Mouse (Mus musculus) macrophage (primary cell): ENCODE measurements around the gene S100a3. TPM values are rescaled to one million over a fixed set of nuclear protein-coding genes. Genes with fewer than 3 reads are reported as not detected.

Experiments used
- H3K27ac ChIP-seq: fragments of 350-480 bp; formaldehyde crosslinking; 2 replicates; pipeline ENCODE4 v1.9.0; 2021
- H3K36me3 ChIP-seq: fragments of 350-480 bp; formaldehyde crosslinking; 2 replicates; pipeline ENCODE4 v1.9.0; 2021; ENCODE audit errors: inconsistent target
- H3K4me3 ChIP-seq: fragments of 350-480 bp; formaldehyde crosslinking; 2 replicates; pipeline ENCODE4 v1.9.0; 2021; ENCODE audit errors: inconsistent target
- H3K79me2 ChIP-seq: fragments of 350-480 bp; formaldehyde crosslinking; 2 replicates; pipeline ENCODE4 v1.9.0; 2021; ENCODE audit errors: inconsistent target
- WGBS: methylation state at CpG from one replicate; pipeline ENCODE4 v1.1.7; 2026; ENCODE audit warnings: inconsistent platforms; ENCODE audit not compliant: missing documents; 5-methylcytosine and 5-hydroxymethylcytosine counted together
- polyA plus RNA-seq: library from polyadenylated mRNA; stranded (reverse); fragments of 250-400 nt; gene quantifications from 3 replicates; pipeline ENCODE4 v1.2.4, GENCODE M21; 2018; ENCODE audit warnings: inconsistent platforms

The S100a3 gene
- polyA plus RNA-seq, 1 experiment from 2014 or later, result not detected

- 19% methylated on average over 5 of the region's 5 CpGs for WGBS
- Histone ChIP-seq H3K4me3 (no peak overlapping the region), H3K79me2 (no peaks in the 10 kb centered on the region), H3K27ac (no peak overlapping the region), H3K36me3 (no peaks in the 10 kb centered on the region)
Measured at GRCm38 (mm10) chr3:90585595-90585994, 25.2 kb downstream of the S100a3 start.

DNA sequence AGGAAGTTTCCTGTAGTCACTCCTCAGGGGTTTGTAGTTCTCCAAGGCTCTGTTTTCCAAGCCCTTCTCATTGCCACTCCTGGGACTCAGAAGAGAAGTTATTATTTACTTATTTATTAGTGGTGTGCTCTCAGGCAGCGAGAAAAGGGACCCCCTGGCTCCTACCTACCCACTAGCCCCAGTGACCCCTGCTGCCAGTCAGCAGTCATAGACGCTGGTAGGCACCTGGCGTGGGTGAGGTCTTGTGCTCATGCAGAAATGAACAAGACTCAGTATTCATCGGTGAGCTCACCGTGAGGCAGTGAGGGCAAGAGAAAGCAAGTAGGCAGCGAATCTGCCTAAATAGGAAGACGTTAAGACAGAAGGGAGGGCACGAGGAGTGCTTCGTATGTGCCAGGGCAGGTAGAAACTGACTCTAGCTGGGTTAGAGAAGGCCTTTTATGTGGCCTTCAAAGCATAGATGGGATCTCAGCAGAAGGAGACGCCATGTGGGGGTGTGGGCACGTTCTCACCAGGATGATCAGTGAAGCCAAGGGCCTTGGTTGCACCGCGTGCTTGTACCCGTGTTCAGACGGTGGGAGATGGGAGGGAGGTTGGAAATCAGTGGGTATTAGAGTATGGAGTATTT lies 25.8 kb downstream of the S100a3 start:
- no peaks in the 10 kb centered on the region for H3K36me3 ChIP-seq
- no peak overlapping the region for H3K4me3 ChIP-seq
- H3K27ac ChIP-seq, result peak overlapping the region; percentile 93
- 71% methylated on average over 15 of the region's 15 CpGs for WGBS
- H3K79me2 ChIP-seq, result no peaks in the 10 kb centered on the region

DNA sequence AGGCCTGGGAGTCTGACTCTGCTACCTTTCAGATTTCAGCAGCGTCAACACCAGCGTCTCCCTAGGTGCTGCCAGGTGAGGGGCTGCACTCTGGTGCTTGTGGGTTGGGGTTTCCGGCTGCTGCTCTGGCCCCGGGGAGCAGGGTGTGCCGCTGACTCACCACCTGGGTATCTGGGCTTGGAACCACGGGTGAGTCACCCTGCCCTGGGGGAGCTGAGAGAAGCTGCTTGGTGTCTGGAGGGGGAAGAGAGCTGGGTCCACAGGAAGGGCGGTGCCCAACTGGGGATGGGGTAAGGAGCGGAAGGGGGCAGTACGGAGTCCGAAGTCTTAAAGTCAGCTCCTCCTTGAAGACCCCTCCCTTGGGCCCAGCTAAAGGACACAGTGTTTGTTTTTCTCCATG lies 26.5 kb downstream of the S100a3 start:
- no peaks in the 10 kb centered on the region for H3K36me3 ChIP-seq
- peak overlapping the region; percentile 93 for H3K27ac ChIP-seq
- peak overlapping the region; percentile 3; the same call in 1 of the 2 replicates for H3K4me3 ChIP-seq
- H3K79me2 ChIP-seq, result no peaks in the 10 kb centered on the region
- 7% methylated on average over 10 of the region's 10 CpGs for WGBS

GRCm38 (mm10) chr3:90587361-90588101 lies 27.2 kb downstream of the S100a3 start:
- peak overlapping the region; percentile 93 for H3K27ac ChIP-seq
- peak overlapping the region; percentile 3; the same call in 1 of the 2 replicates for H3K4me3 ChIP-seq
- no peaks in the 10 kb centered on the region for H3K79me2 ChIP-seq
- 51% methylated on average over 14 of the region's 14 CpGs for WGBS
- H3K36me3 ChIP-seq, result no peaks in the 10 kb centered on the region

- no peak overlapping the region for H3K4me3 ChIP-seq
- 32% methylated on average over 6 of the region's 6 CpGs for WGBS
- H3K27ac ChIP-seq, result peak overlapping the region; percentile 93
- no peaks in the 10 kb centered on the region for H3K79me2 ChIP-seq
- no peaks in the 10 kb centered on the region for H3K36me3 ChIP-seq
Measured at GRCm38 (mm10) chr3:90589390-90589789, 29.0 kb downstream of the S100a3 start.

- no peaks in the 10 kb centered on the region for H3K79me2 ChIP-seq
- H3K36me3 ChIP-seq, result no peaks in the 10 kb centered on the region
- no peak within 1 kb of the TSS for H3K4me3 ChIP-seq
- H3K27ac ChIP-seq, result peak within 1 kb of the TSS; percentile 93
- WGBS, result 81% methylated on average over 8 of the region's 8 CpGs
Measured at GRCm38 (mm10) chr3:90589947-90590346, 29.6 kb downstream of the S100a3 start, which contains the start of gene S100a2. TSS of gene S100a2 (plus strand) at chr3:90590247.

GRCm38 (mm10) chr3:90594466-90594865 lies 34.1 kb downstream of the S100a3 start:
- no peaks in the 10 kb centered on the region for H3K36me3 ChIP-seq
- no peaks in the 10 kb centered on the region for H3K79me2 ChIP-seq
- 87% methylated on average over 1 of the region's 1 CpGs for WGBS
- no peak overlapping the region for H3K4me3 ChIP-seq
- peak overlapping the region; percentile 5; the same call in 1 of the 2 replicates for H3K27ac ChIP-seq

GRCm38 (mm10) chr3:90595556-90595955 lies 35.2 kb downstream of the S100a3 start:
- Histone ChIP-seq H3K79me2 (no peaks in the 10 kb centered on the region), H3K27ac (no peak overlapping the region), H3K36me3 (no peaks in the 10 kb centered on the region), H3K4me3 (no peak overlapping the region)
- 90% methylated on average over 5 of the region's 5 CpGs for WGBS

- Histone ChIP-seq H3K36me3 (no peaks in the 10 kb centered on the region), H3K4me3 (no peak overlapping the region), H3K79me2 (no peaks in the 10 kb centered on the region), H3K27ac (no peak overlapping the region)
- WGBS, result 95% methylated on average over 6 of the region's 6 CpGs
Measured at GRCm38 (mm10) chr3:90596810-90597209, 36.4 kb downstream of the S100a3 start.

DNA sequence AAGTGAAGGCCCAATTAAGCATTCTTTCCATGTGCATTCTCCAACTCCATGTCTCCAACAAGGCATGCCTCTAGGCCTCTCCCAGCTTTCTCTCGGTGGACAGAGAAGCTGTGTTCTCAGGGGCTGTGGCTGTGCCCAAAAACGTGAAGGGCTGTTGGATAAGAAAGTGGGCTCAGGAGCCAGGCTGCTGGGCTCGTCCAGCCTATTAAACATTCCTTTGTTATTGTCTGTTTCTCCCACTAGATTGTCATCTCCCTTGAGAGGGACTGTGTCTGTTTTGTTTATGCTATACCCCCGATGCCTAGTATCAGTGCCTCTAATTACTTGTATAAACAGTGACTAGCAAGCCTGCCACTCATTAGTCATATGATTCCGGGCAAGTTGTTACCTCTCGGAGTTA lies 37.4 kb downstream of the S100a3 start:
- WGBS, result 94% methylated on average over 6 of the region's 6 CpGs
- no peaks in the 10 kb centered on the region for H3K79me2 ChIP-seq
- no peaks in the 10 kb centered on the region for H3K36me3 ChIP-seq
- no peak overlapping the region for H3K4me3 ChIP-seq
- H3K27ac ChIP-seq, result no peak overlapping the region

DNA sequence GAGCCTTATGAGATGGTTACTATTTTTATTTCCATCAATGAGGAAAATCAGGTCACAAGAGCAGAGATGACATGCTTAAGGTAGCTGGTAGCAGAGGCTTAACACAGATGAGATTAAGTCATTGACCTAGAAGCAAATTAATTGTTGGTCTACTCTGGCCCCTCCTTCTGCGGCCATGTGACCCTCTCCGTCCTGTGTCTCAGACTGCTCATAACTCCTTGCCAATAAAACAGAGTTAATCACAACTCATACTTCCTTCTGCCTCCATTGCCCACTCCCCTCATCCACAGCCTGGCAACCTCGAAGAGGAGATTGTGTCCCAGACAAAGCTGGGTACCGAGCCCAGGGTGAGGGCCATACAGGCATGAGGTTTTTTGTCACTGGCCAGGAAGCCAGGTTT lies 37.8 kb downstream of the S100a3 start:
- no peak overlapping the region for H3K27ac ChIP-seq
- 54% methylated on average over 4 of the region's 4 CpGs for WGBS
- H3K79me2 ChIP-seq, result no peaks in the 10 kb centered on the region
- no peaks in the 10 kb centered on the region for H3K36me3 ChIP-seq
- no peak overlapping the region for H3K4me3 ChIP-seq

DNA sequence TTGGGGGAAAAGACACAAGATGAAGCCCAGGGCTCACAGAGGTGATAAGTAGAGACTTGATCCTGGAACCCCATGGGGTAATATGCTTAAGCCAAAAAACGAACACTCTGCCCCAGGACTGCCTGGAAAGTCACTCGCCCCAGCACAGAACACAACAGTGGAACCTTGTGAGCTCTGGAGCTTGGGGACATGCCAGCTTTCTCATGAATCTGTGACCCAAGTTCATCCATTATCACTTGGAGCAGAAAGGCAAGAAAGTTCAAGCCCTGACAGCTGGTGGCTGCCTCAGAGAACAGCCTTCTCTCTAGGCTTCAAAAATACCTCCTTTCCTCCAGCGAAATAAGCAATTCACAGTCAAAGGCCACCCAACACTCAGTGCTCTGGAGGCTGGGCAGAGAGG lies 39.0 kb downstream of the S100a3 start:
- H3K27ac ChIP-seq, result no peak overlapping the region
- WGBS, result 100% methylated on average over 3 of the region's 3 CpGs
- H3K79me2 ChIP-seq, result peaks cover 7% of the 10 kb centered on the region
- H3K4me3 ChIP-seq, result no peak overlapping the region
- H3K36me3 ChIP-seq, result no peaks in the 10 kb centered on the region

DNA sequence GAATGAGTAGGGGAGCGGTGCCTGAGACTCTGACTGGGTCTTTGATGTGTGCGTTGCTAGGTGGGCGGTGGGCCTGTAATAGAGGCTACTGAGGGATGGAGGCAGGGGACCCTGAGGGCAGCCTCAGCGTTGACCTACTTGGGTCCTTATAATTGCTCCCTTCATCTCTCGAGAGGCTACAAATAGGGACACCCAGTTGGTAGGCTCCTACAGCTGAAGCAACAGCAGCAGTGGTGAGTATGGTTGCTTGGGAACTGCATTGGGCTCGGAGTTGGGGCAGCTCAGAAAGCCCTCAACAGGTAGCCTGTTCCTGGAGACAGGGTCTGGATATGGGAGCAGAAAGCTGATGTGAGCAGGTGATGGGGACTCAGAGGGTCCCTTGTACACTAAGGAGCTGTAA lies 39.7 kb downstream of the S100a3 start:
- H3K36me3 ChIP-seq, result no peaks in the 10 kb centered on the region
- 90% methylated on average over 6 of the region's 6 CpGs for WGBS
- peaks cover 14% of the 10 kb centered on the region for H3K79me2 ChIP-seq
- no peak overlapping the region for H3K27ac ChIP-seq
- no peak overlapping the region for H3K4me3 ChIP-seq

DNA sequence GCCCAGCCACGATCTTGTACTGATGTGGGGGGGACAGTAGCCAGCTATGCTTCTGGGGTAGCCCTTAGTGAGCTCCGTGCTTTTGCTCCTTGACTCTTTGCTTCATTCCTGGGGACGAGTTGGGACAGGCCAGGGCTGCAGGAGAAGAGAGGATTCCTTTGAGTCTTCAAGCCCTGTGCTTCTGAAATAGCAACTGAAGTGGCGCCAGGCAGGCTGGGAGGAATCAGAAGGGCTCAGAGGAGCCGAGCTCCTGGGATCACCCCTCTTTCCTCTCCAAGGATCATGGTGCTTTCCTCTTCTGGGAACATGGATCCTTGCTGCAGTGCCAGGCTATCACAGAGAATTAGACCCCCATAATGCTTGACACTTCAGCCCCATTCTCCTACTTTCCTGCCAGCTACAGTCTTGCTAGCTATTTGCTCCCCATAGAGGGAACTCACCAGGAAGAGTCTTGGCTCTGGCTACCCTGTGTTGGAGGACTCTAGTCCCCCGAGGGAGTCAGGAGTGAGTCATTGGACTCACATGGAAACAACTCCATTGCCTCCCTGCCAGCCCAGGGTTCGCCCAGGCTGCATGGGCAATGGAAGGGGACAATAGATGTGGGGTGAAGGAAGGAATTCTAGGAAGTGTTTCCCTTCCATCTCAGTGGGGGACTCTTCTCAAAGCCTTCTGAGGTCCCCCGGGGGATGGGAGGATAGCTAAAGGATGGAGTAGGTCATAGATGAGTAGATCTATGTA lies 40.2 kb downstream of the S100a3 start:
- Histone ChIP-seq H3K27ac (no peak overlapping the region), H3K79me2 (peaks cover 20% of the 10 kb centered on the region), H3K4me3 (no peak overlapping the region), H3K36me3 (no peaks in the 10 kb centered on the region)
- WGBS, result 87% methylated on average over 8 of the region's 8 CpGs
